Mouse (Mus musculus): ENCODE measurements around the gene 0610010K14Rik. TPM values are rescaled to one million over a fixed set of nuclear protein-coding genes. Genes with fewer than 3 reads are reported as not detected.
A peak's percentile ranks its signal among the peaks of the same experiment; 100 is the strongest.

0610010K14Rik gene
- total and polyA plus RNA-seq, 3 experiments = 27.7 to 153 (median 75.2) TPM

DNA sequence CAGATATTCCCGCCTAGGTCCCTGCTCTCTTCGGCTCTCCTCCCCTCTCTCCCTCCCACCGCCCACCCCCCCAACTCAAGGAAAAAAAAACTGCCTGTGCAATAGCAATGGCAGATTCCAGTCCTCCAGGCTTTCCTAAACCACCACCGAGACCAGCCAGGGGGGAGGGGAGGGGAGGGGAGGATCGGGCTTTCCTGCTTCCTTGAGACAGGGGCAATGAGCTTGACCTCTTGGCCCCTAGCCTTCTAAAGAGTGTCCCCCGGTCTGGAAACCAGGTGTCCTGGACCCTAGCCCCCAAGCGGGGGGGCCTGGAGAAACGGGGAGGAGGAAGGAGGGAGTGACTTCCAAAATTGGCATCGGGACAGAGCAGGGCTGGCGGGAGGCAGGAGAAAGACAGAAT, 5.2 kb downstream of the 0610010K14Rik start:
- Histone ChIP-seq H3K27me3 (replicated peaks) (peaks cover 2% of the 10 kb centered on the region), H3K9ac (ENCODE audit: insufficient read depth, low read depth) (no peak overlapping the region), H3K4me3 (replicated peaks in 1 of 3; ENCODE audit: low read depth in 2 of 3, low read length in 2 of 3, poor library complexity in 1 of 3) (no peak overlapping the region), H3K4me1 (ENCODE audit: control insufficient read depth in 1 of 2, insufficient read depth in 2 of 2) (peaks cover 4 to 47% of the 10 kb centered on the region in 2 experiments), H3K4me2 (ENCODE audit: insufficient read depth, low read depth, poor library complexity, severe bottlenecking) (no peak overlapping the region), H3K79me2 (replicated peaks; ENCODE audit: control insufficient read depth, extremely low read depth, insufficient read depth, poor library complexity, severe bottlenecking) (no peaks in the 10 kb centered on the region), H3K9me3 (replicated peaks; ENCODE audit: low read length) (no peaks in the 10 kb centered on the region), H3K27ac (ENCODE audit: insufficient read depth, low read depth) (no peak overlapping the region), H3K36me3 (replicated peaks in 1 of 2; ENCODE audit: control insufficient read depth in 1 of 2, insufficient read depth in 1 of 2, low read length in 1 of 2) (peaks cover 10 to 27% of the 10 kb centered on the region in 2 experiments)
- in situ Hi-C loops (cut with MboI; ENCODE audit: low pct_ligation_motif_present, low pct_unique_long_range_greater_than_20kb, low sequenced_read_pairs) (loop anchor here (25.0 kb wide), 2 partner anchors 380 to 530 kb away; partner anchors contain the start of genes 4930544D05Rik, Chrne and Zfp3), dilution Hi-C loops (cut with MboI; ENCODE audit: extremely low pct_ligation_motif_present, extremely low pct_unique_long_range_greater_than_20kb, low sequenced_read_pairs) (no loop called here)
- no peak for DNase-seq (ENCODE audit: extremely low read depth)
- TF ChIP-seq PAX5 (IDR thresholded peaks at IDR 0.05; ENCODE audit: low read length) = no peak
- no peak for TF ChIP-seq HCFC1 (IDR thresholded peaks at IDR 0.05; ENCODE audit: low read depth, low read length)
- TF ChIP-seq NRF1 (IDR thresholded peaks at IDR 0.05; ENCODE audit: low read depth, low read length) = no peak
- TF ChIP-seq USF2 (conservative IDR thresholded peaks at IDR 0.05; ENCODE audit: low read depth, low read length) = no peak
- no peak for TF ChIP-seq ETS1 (conservative IDR thresholded peaks at IDR 0.05; ENCODE audit: low read depth, low read length)
- no peak for TF ChIP-seq ZC3H11A (IDR thresholded peaks at IDR 0.05; ENCODE audit: low read depth, low read length)
- no peak for TF ChIP-seq POLR2A (IDR thresholded peaks at IDR 0.05; ENCODE audit: low read depth, low read length)

DNA sequence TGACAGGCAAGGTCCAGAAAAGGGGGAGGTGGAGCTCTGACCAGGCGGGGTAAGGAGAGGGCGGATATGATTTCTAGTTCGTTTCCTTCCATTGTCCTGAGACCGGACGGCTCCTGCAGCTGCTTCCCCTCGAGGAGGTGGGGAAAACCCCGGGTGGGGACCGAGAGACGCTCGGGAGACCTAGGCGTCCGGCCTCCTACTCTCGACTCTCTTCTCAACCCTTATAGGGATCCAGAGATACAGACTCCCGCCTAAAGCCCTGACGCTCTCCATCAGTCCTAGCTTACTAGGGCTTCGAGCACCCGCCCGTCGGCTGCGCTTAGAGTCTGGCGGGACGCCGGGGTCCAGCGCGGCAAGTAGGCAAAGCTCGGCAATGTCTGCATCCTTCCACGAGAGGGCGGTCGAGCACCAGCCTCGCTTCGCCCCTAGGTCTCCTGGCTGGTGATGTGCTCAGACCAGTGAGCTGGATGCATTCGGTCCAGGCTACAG, 7.4 kb downstream of the 0610010K14Rik start:
- Histone ChIP-seq H3K4me1 (ENCODE audit: control insufficient read depth in 1 of 2, insufficient read depth in 2 of 2) (peaks cover 0 to 34% of the 10 kb centered on the region in 2 experiments; a peak in 2 of 4 replicates), H3K27me3 (replicated peaks) (peaks cover 2% of the 10 kb centered on the region), H3K4me3 (replicated peaks in 1 of 3; ENCODE audit: low read depth in 2 of 3, low read length in 2 of 3, poor library complexity in 1 of 3) (peak overlapping the region; percentile 33 to 50 (median 40)), H3K27ac (ENCODE audit: insufficient read depth, low read depth) (peak overlapping the region; percentile 52; the same call in 1 of the 2 replicates), H3K9me3 (replicated peaks; ENCODE audit: low read length) (no peaks in the 10 kb centered on the region), H3K9ac (ENCODE audit: insufficient read depth, low read depth) (peak overlapping the region; percentile 51; the same call in 1 of the 2 replicates), H3K79me2 (replicated peaks; ENCODE audit: control insufficient read depth, extremely low read depth, insufficient read depth, poor library complexity, severe bottlenecking) (no peaks in the 10 kb centered on the region), H3K4me2 (ENCODE audit: insufficient read depth, low read depth, poor library complexity, severe bottlenecking) (peak overlapping the region; percentile 86), H3K36me3 (replicated peaks in 1 of 2; ENCODE audit: control insufficient read depth in 1 of 2, insufficient read depth in 1 of 2, low read length in 1 of 2) (peaks cover 6 to 16% of the 10 kb centered on the region in 2 experiments)
- in situ Hi-C loops (cut with MboI; ENCODE audit: low pct_ligation_motif_present, low pct_unique_long_range_greater_than_20kb, low sequenced_read_pairs) = loop anchor here (25.0 kb wide), 2 partner anchors 382 to 532 kb away; partner anchors contain the start of genes 4930544D05Rik, Chrne and Zfp3
- DNase-seq (ENCODE audit: extremely low read depth) = peak; percentile 93
- dilution Hi-C loops (cut with MboI; ENCODE audit: extremely low pct_ligation_motif_present, extremely low pct_unique_long_range_greater_than_20kb, low sequenced_read_pairs) = no loop called here
- TF ChIP-seq UBTF (IDR thresholded peaks at IDR 0.05; ENCODE audit: low read depth, low read length) (peak; percentile 84), ELF1 (IDR thresholded peaks at IDR 0.05; ENCODE audit: low read depth, low read length) (peak; percentile 65), USF2 (conservative IDR thresholded peaks at IDR 0.05; ENCODE audit: low read depth, low read length) (no peak), ZNF384 (IDR thresholded peaks at IDR 0.05; ENCODE audit: low read depth, low read length) (0 out of 2 replicates have a peak, but pooled peaks have one; percentile 23), TBP (conservative IDR thresholded peaks at IDR 0.05; ENCODE audit: low read depth, low read length) (peak; percentile 50; the same call in 1 of the 2 replicates), MXI1 (IDR thresholded peaks at IDR 0.05; ENCODE audit: low read depth, low read length) (peak; percentile 56; the same call in 1 of the 2 replicates), RCOR1 (conservative IDR thresholded peaks at IDR 0.05; ENCODE audit: low read depth, low read length) (peak; percentile 43; the same call in 1 of the 2 replicates), MAFK (IDR thresholded peaks at IDR 0.05; ENCODE audit: insufficient replicate concordance, low read length) (no peak), POLR2AphosphoS2 (IDR thresholded peaks at IDR 0.05; ENCODE audit: low read depth, low read length) (no peak), MAX (IDR thresholded peaks at IDR 0.05; ENCODE audit: low read length) (peak; percentile 85; the same call in 1 of the 2 replicates), GABPA (IDR thresholded peaks at IDR 0.05; ENCODE audit: insufficient replicate concordance, low read depth, low read length) (no peak), KAT2A (IDR thresholded peaks at IDR 0.05; ENCODE audit: insufficient replicate concordance, low read length) (0 out of 2 replicates have a peak, but pooled peaks have one; percentile 47), NRF1 (IDR thresholded peaks at IDR 0.05; ENCODE audit: low read depth, low read length) (peak; percentile 59), IRF4 (IDR thresholded peaks at IDR 0.05; ENCODE audit: low read depth, low read length) (peak; percentile 79), NELFE (IDR thresholded peaks at IDR 0.05; ENCODE audit: low read depth, low read length) (peak; percentile 90), POLR2A (IDR thresholded peaks at IDR 0.05; ENCODE audit: low read depth, low read length) (peak; percentile 79), CHD1 (IDR thresholded peaks at IDR 0.05; ENCODE audit: low read depth, low read length) (no peak), JUN (IDR thresholded peaks at IDR 0.05; ENCODE audit: insufficient read depth, low read depth, low read length) (no peak), MAZ (IDR thresholded peaks at IDR 0.05; ENCODE audit: low read depth, low read length) (peak; percentile 71), HCFC1 (IDR thresholded peaks at IDR 0.05; ENCODE audit: low read depth, low read length) (peak; percentile 35; the same call in 1 of the 2 replicates), CTCF (conservative IDR thresholded peaks at IDR 0.05 in 1 of 2, IDR thresholded peaks at IDR 0.05 in 1 of 2; ENCODE audit: low read depth in 2 of 2, low read length in 2 of 2) (peak; percentile 82 to 98), ETS1 (conservative IDR thresholded peaks at IDR 0.05; ENCODE audit: low read depth, low read length) (peak; percentile 66), SIN3A (IDR thresholded peaks at IDR 0.05; ENCODE audit: low read length) (peak; percentile 76), BHLHE40 (IDR thresholded peaks at IDR 0.05; ENCODE audit: low read depth, low read length) (peak; percentile 65), CHD2 (IDR thresholded peaks at IDR 0.05; ENCODE audit: low read length) (peak; percentile 69; the same call in 1 of the 2 replicates), TCF12 (IDR thresholded peaks at IDR 0.05; ENCODE audit: low read depth, low read length) (peak; percentile 88), MYC (IDR thresholded peaks at IDR 0.05; ENCODE audit: low read depth, low read length) (0 out of 2 replicates have a peak, but pooled peaks have one; percentile 72), MEF2A (IDR thresholded peaks at IDR 0.05; ENCODE audit: borderline replicate concordance, low read depth, low read length) (no peak; the same call in 1 of the 2 replicates)

Data from CH12.LX (cell line).